ENCODE assay signal across 15 mouse cellular contexts in the genomic region with DNA sequence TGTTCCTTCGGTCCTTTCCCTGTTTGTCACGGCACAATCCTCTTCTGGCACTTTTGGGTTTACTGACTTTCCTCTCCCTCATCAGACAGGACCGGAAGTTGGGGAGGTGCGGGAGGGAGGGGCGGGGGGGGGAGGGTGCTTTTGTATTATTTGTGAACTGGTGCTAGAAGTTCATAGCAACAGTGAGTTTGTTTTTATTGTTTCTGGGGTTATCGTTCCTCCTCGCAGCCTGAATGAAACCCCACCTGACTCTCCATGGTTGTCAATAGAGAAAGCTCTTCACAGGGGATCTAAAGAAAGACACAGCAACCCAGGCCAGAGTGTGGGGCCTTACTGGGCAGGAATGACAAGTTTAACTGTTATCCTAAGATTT. TPM values are rescaled to one million over a fixed set of nuclear protein-coding genes. Genes with fewer than 3 reads are reported as not detected.
DNase-seq lines count a peak whose midpoint lies in the region; ATAC-seq and TF ChIP-seq lines count a peak whose summit lies in the region.
"Had no signal": no experiment of that assay in that cellular context is flagged by ENCODE, and none has a peak within 500 bp of the region (broad histone marks: within the 10 kb centered on the region; RNA-seq: fewer than 3 reads in every experiment).

No protein-coding gene starts in this region.

- H3K9ac ChIP-seq in heart, embryonic 15.5 days, result no peak overlapping the region
- H3K9ac ChIP-seq: hindbrain, embryonic 12.5 days; neural tube, embryonic 12.5 days had no signal

- no peak overlapping the region for H3K4me3 ChIP-seq in heart, embryonic 15.5 days
- H3K4me3 ChIP-seq in bone marrow, adult 2 months (replicated peaks; ENCODE audit: control insufficient read depth, low read depth, low read length), result peak overlapping the region; percentile 5
- H3K4me3 ChIP-seq in macrophage (ENCODE audit: inconsistent target), result peak overlapping the region; percentile 8; the same call in 1 of the 2 replicates
- H3K4me3 ChIP-seq: forebrain, embryonic 10.5 days; hindbrain, embryonic 12.5 days; neural tube, embryonic 12.5 days had no signal

- ATAC-seq in heart, embryonic 15.5 days (replicated peaks; ENCODE audit: insufficient number of reproducible peaks, insufficient read depth, low FRiP score, low read depth), result no peak

- H3K4me2 ChIP-seq in heart, embryonic 15.5 days, result no peak overlapping the region; the same call in 1 of the 2 replicates
- H3K4me2 ChIP-seq: hindbrain, embryonic 12.5 days; neural tube, embryonic 12.5 days had no signal

- H3K9me3 ChIP-seq in heart, embryonic 15.5 days (replicated peaks), result no peaks in the 10 kb centered on the region
- H3K9me3 ChIP-seq: forebrain, embryonic 10.5 days; hindbrain, embryonic 12.5 days; neural tube, embryonic 12.5 days had no signal

- no peak for TF ChIP-seq POLR2A in bone marrow, adult 2 months (IDR thresholded peaks at IDR 0.05; ENCODE audit: borderline replicate concordance, control insufficient read depth, low read depth, low read length)

- 0 out of 2 replicates have a peak overlapping the region, but pooled peaks have one; percentile 40 for H3K27ac ChIP-seq in heart, embryonic 15.5 days
- peak overlapping the region; percentile 93 for H3K27ac ChIP-seq in bone marrow, adult 2 months (ENCODE audit: control insufficient read depth, insufficient read depth, low read depth, low read length, poor library complexity)
- peak overlapping the region; percentile 92 for H3K27ac ChIP-seq in macrophage
- H3K27ac ChIP-seq: forebrain, embryonic 10.5 days; hindbrain, embryonic 12.5 days; neural tube, embryonic 12.5 days had no signal

- no peaks in the 10 kb centered on the region for H3K27me3 ChIP-seq in heart, embryonic 15.5 days
- H3K27me3 ChIP-seq: hindbrain, embryonic 12.5 days; neural tube, embryonic 12.5 days had no signal

- H3K4me1 ChIP-seq in heart, embryonic 15.5 days (replicated peaks), result peaks cover 8% of the 10 kb centered on the region
- H3K4me1 ChIP-seq in bone marrow, adult 2 months (ENCODE audit: control insufficient read depth, insufficient read depth, low read length), result peaks cover 5% of the 10 kb centered on the region
- H3K4me1 ChIP-seq: neural tube, embryonic 12.5 days had no signal

- no peaks in the 10 kb centered on the region for H3K79me2 ChIP-seq in macrophage (ENCODE audit: inconsistent target)

- H3K36me3 ChIP-seq in heart, embryonic 15.5 days, result no peaks in the 10 kb centered on the region
- no peaks in the 10 kb centered on the region for H3K36me3 ChIP-seq in macrophage (ENCODE audit: inconsistent target)
- H3K36me3 ChIP-seq: forebrain, embryonic 10.5 days; hindbrain, embryonic 12.5 days; neural tube, embryonic 12.5 days had no signal

- no peak for TF ChIP-seq CTCF in bone marrow, adult 2 months (IDR thresholded peaks at IDR 0.05; ENCODE audit: control insufficient read depth, insufficient read depth, low read length)

- WGBS in heart, embryonic 15.5 days, result 46% methylated on average over 6 of the region's 7 CpGs
- WGBS in bone marrow, adult 2 months, result 4% methylated on average over 7 of the region's 7 CpGs
- WGBS in macrophage (ENCODE audit: missing documents), result 0% methylated on average over 4 of the region's 7 CpGs

- DNase-seq in heart, adult 11 months, result no peak
- peak; percentile 50 for DNase-seq in 3134 (ENCODE audit: extremely low read depth, insufficient read length, low spot score)
- no peak for DNase-seq in kidney, adult 8-10 months
- no peak for DNase-seq in urinary bladder, adult 18-20 months (ENCODE audit: low spot score in 2 of 2)
- DNase-seq in layer of hippocampus, postnatal 10 days (ENCODE audit: low spot score in 2 of 2), result no peak
- DNase-seq: gastrocnemius, postnatal 14 days; kidney, postnatal 10 days had no signal

RNA-seq across cellular contexts. Expression of gene Cxcr5, which starts 6.4 kb away (rescaled TPM):
- 0.05 and 0.23 TPM in 2 replicates for polyA plus RNA-seq in heart, embryonic 15.5 days (2015; fragmentation: Nextera tagmentation; extraction: Ambion mirVana)
- polyA plus RNA-seq in bone marrow, adult 2 months (2011; ENCODE audit: insufficient read depth, insufficient read length, low replicate concordance, missing spikeins), result 0.61 and 13.4 TPM in 2 replicates
- not detected for total RNA-seq in macrophage (2018; cell fraction: chromatin; rRNA removed)
- total RNA-seq in macrophage (2018; cell fraction: cytosol; rRNA removed), result under 1 TPM in 13 of 26 experiments, not detected in 13; 0.03 to 0.39 (median 0.07) TPM
- total RNA-seq in macrophage (2018; cell fraction: nucleus; rRNA removed), result under 1 TPM in 3 of 26 experiments, not detected in 23; 0.17 to 0.29 (median 0.21) TPM
- 0.09 TPM in 1 of 3 replicates, not detected in the others for polyA plus RNA-seq in macrophage (2018)
- not detected for total RNA-seq in layer of hippocampus, postnatal 10 days (2021)
- total RNA-seq: gastrocnemius, postnatal 14 days; left cerebral cortex, adult 18-20 months had no signal
- polyA plus RNA-seq: C2C12; hindbrain, embryonic 12.5 days; neural tube, embryonic 12.5 days had no signal

RNA-seq across cellular contexts. Expression of gene Ddx6, which starts 36.6 kb away (rescaled TPM):
- 10.7 and 10.9 TPM in 2 replicates for polyA plus RNA-seq in heart, embryonic 15.5 days (2015; fragmentation: Nextera tagmentation; extraction: Ambion mirVana)
- polyA plus RNA-seq in bone marrow, adult 2 months (2011; ENCODE audit: insufficient read depth, insufficient read length, low replicate concordance, missing spikeins), result 38.4 and 48.4 TPM in 2 replicates
- total RNA-seq in macrophage (2018; cell fraction: chromatin; rRNA removed), result 100 to 1,000 TPM in 25 of 26 experiments, 10 to 100 TPM in 1; 97.4 to 201 (median 127) TPM
- 100 to 1,000 TPM; 103 to 169 (median 130) TPM for total RNA-seq in macrophage (2018; cell fraction: cytosol; rRNA removed)
- 100 to 1,000 TPM; 122 to 185 (median 135) TPM for total RNA-seq in macrophage (2018; cell fraction: nucleus; rRNA removed)
- 72.2 to 89.3 TPM (median 77.9 TPM) in 3 replicates for polyA plus RNA-seq in macrophage (2018)
- 100 to 1,000 TPM; 112 to 113 TPM for total RNA-seq in layer of hippocampus, postnatal 10 days (2021)

Comparison
In these comparisons a context has a peak if more than half of its experiments do, and no peak if none do; other contexts are left out.
1. H3K27ac ChIP-seq: peak in every context shown above with its lines; median percentile 93 in bone marrow, adult 2 months; 92 in macrophage; 40 in heart, embryonic 15.5 days.